Mouse (Mus musculus): ENCODE data around the gene Gm4985.

DNA sequence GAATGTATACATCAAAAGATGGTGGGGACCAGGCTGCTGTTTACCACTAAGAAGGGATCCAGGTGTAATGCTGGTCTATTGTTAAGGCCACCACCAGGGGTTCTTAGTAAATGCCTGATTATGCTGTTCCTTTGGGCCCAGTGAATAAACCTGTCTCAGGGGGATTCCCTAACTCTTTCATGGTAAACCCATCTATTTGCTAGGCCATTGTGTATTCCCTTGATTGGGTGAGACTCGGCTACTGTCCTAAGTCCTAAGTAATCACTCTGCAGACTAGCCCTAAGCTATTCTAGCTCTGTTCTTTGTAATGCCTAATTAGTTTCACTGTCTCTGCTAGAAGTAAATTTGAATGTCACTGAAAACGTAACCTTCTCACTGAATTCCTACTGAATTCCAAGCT is 4.6 kb downstream of the Gm4985 start:
- TF ChIP-seq CTCF (IDR thresholded peaks at IDR 0.05; ENCODE audit: extremely low read depth, insufficient read length, insufficient replicate concordance, low read depth, low read length) (no peak), POLR2A (IDR thresholded peaks at IDR 0.05; ENCODE audit: low read depth, low read length) (no peak)
